Comparison of ENCODE assay signal across 8 mouse cellular contexts in the genomic region with DNA sequence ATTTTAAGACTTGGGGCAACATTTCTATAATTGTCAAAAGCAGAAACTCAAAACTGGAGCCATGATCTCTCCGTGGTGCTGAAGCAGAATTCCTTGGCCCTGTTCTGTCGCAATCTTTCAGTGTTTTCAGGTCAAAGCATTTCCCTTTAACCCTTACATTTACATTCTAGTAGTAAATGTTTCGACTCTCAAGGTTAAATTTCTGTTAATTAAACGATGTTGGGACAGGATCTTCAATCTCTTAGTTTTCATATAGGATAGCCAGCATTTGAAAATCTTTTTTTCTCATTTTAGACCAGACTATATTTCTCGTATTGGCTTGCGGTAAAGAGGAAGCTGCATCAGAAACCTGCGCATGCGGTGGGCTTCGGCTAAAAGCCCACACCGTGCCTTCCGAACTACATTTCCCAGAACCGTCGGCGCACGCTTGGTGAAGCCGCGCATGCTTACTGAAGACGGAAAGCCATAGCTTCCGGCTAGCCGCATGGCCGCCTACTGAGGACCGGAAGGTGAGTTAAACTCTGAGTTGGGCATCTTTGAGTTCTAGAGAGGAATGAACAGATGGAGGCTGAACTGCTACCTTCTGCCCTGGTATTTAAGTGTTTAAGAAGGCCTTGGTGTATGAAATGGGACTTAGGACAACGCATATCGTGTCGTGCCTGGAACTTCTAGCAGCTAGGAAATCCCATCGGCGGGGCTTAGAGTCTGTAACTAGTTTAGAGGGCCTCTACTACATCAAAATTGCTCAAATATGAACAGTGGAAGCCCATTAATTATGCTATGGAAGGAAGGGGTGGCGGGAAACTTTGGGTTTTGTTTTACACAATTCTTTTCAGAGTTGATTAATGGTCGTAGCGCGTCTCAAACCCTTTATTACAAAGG. TPM values are rescaled to one million over a fixed set of nuclear protein-coding genes. Genes with fewer than 3 reads are reported as not detected.
A peak's percentile ranks its signal among the peaks of the same experiment; 100 is the strongest.
DNase-seq lines count a peak whose midpoint lies in the region; ATAC-seq and TF ChIP-seq lines count a peak whose summit lies in the region.

No protein-coding gene starts in this region.

- TF ChIP-seq POLR2A in olfactory bulb, adult 2 months (IDR thresholded peaks at IDR 0.05; ENCODE audit: insufficient read depth, low read depth, low read length), result peak; percentile 21; the same call in 1 of the 2 replicates

- peak overlapping the region; percentile 62 for H3K9ac ChIP-seq in lung, embryonic 15.5 days

- H3K36me3 ChIP-seq in hindbrain, embryonic 10.5 days, result peaks cover 36% of the 10 kb centered on the region
- H3K36me3 ChIP-seq in lung, embryonic 15.5 days, result peaks cover 13% of the 10 kb centered on the region

- peak overlapping the region; percentile 97 for H3K4me2 ChIP-seq in lung, embryonic 15.5 days

- H3K4me3 ChIP-seq in hindbrain, embryonic 10.5 days, result peak overlapping the region; percentile 62
- peak overlapping the region; percentile 74 for H3K4me3 ChIP-seq in lung, embryonic 15.5 days
- H3K4me3 ChIP-seq in olfactory bulb, adult 2 months (ENCODE audit: insufficient read depth, low read depth, low read length), result peak overlapping the region; percentile 41

- 2% methylated on average over 31 of the region's 31 CpGs for WGBS in hindbrain, embryonic 10.5 days
- 1% methylated on average over 31 of the region's 31 CpGs for WGBS in lung, embryonic 15.5 days
- WGBS in olfactory bulb, adult 2 months, result under 1% methylated on average over 31 of the region's 31 CpGs

- no peak for TF ChIP-seq CTCF in olfactory bulb, adult 2 months (IDR thresholded peaks at IDR 0.05; ENCODE audit: insufficient read depth, low read depth, low read length)

- ATAC-seq in lung, embryonic 15.5 days (ENCODE audit: borderline replicate concordance, extremely low read depth, low FRiP score, low TSS enrichment), result peak; percentile 85; the same call in 1 of the 2 replicates

- peaks cover 18% of the 10 kb centered on the region for H3K27me3 ChIP-seq in hindbrain, embryonic 10.5 days (ENCODE audit: insufficient read depth, poor library complexity, severe bottlenecking)
- H3K27me3 ChIP-seq in lung, embryonic 15.5 days, result peaks cover 17% of the 10 kb centered on the region; the same call in 1 of the 2 replicates

- DNase-seq in Muller cell, postnatal 12 days (ENCODE audit: inconsistent ontology term), result peak; percentile 69
- peak; percentile 80 for DNase-seq in cerebellum, adult 8-10 months
- DNase-seq in forelimb bud, embryonic 11.5 days (ENCODE audit: low read depth, low spot score), result peak; percentile 96
- peak; percentile 92 for DNase-seq in hindbrain, embryonic 10.5 days (ENCODE audit: low spot score)
- DNase-seq in layer of hippocampus, adult 9-10 months (ENCODE audit: low spot score), result peak; percentile 64
- DNase-seq in thymus, adult 18-20 months, result peak; percentile 72 to 80

- H3K27ac ChIP-seq in hindbrain, embryonic 10.5 days, result peak overlapping the region; percentile 89
- peak overlapping the region; percentile 60 for H3K27ac ChIP-seq in lung, embryonic 15.5 days
- 0 out of 2 replicates have a peak overlapping the region, but pooled peaks have one; percentile 47 for H3K27ac ChIP-seq in olfactory bulb, adult 2 months (ENCODE audit: insufficient read depth, low read depth, low read length)

- no peaks in the 10 kb centered on the region for H3K9me3 ChIP-seq in hindbrain, embryonic 10.5 days
- H3K9me3 ChIP-seq in lung, embryonic 15.5 days, result no peaks in the 10 kb centered on the region

- peaks cover 21% of the 10 kb centered on the region for H3K4me1 ChIP-seq in hindbrain, embryonic 10.5 days (replicated peaks)
- peaks cover 29% of the 10 kb centered on the region for H3K4me1 ChIP-seq in lung, embryonic 15.5 days
- H3K4me1 ChIP-seq in olfactory bulb, adult 2 months (ENCODE audit: control insufficient read depth, insufficient read depth, low read length), result no peaks in the 10 kb centered on the region

RNA-seq across cellular contexts. Expression of gene Pus3, which starts 0.9 kb away (rescaled TPM):
- polyA plus RNA-seq in hindbrain, embryonic 10.5 days (2016; fragmentation: Nextera tagmentation; extraction: Ambion mirVana), result 15.8 and 17.8 TPM in 2 replicates
- 15.1 and 15.9 TPM in 2 replicates for polyA plus RNA-seq in lung, embryonic 15.5 days (2015; fragmentation: Nextera tagmentation; extraction: Ambion mirVana)
- not detected in 2 replicates for polyA plus RNA-seq in olfactory bulb, adult 2 months (2012; ENCODE audit: insufficient read depth, insufficient read length, low replicate concordance, missing spikeins)

RNA-seq across cellular contexts. Expression of gene Ddx25, which starts 0.9 kb away (rescaled TPM):
- polyA plus RNA-seq in hindbrain, embryonic 10.5 days (2016; fragmentation: Nextera tagmentation; extraction: Ambion mirVana), result 7.3 and 8.1 TPM in 2 replicates
- 1.2 and 1.3 TPM in 2 replicates for polyA plus RNA-seq in lung, embryonic 15.5 days (2015; fragmentation: Nextera tagmentation; extraction: Ambion mirVana)
- polyA plus RNA-seq in olfactory bulb, adult 2 months (2012; ENCODE audit: insufficient read depth, insufficient read length, low replicate concordance, missing spikeins), result not detected in 2 replicates

RNA-seq across cellular contexts. Expression of gene Pate2, which starts 10.8 kb away (rescaled TPM):
- polyA plus RNA-seq in hindbrain, embryonic 10.5 days (2016; fragmentation: Nextera tagmentation; extraction: Ambion mirVana), result 1.5 and 1.7 TPM in 2 replicates
- polyA plus RNA-seq in lung, embryonic 15.5 days (2015; fragmentation: Nextera tagmentation; extraction: Ambion mirVana), result 0.72 TPM in 2 replicates
- not detected in 2 replicates for polyA plus RNA-seq in olfactory bulb, adult 2 months (2012; ENCODE audit: insufficient read depth, insufficient read length, low replicate concordance, missing spikeins)

RNA-seq across cellular contexts. Expression of gene Hyls1, which starts 10.9 kb away (rescaled TPM):
- 24.2 and 26.8 TPM in 2 replicates for polyA plus RNA-seq in hindbrain, embryonic 10.5 days (2016; fragmentation: Nextera tagmentation; extraction: Ambion mirVana)
- 19.0 and 19.5 TPM in 2 replicates for polyA plus RNA-seq in lung, embryonic 15.5 days (2015; fragmentation: Nextera tagmentation; extraction: Ambion mirVana)
- polyA plus RNA-seq in olfactory bulb, adult 2 months (2012; ENCODE audit: insufficient read depth, insufficient read length, low replicate concordance, missing spikeins), result not detected in 2 replicates

RNA-seq across cellular contexts. Expression of gene Gm1113, which starts 41.2 kb away (rescaled TPM):
- polyA plus RNA-seq in hindbrain, embryonic 10.5 days (2016; fragmentation: Nextera tagmentation; extraction: Ambion mirVana), result not detected in 2 replicates
- not detected in 2 replicates for polyA plus RNA-seq in lung, embryonic 15.5 days (2015; fragmentation: Nextera tagmentation; extraction: Ambion mirVana)
- polyA plus RNA-seq in olfactory bulb, adult 2 months (2012; ENCODE audit: insufficient read depth, insufficient read length, low replicate concordance, missing spikeins), result not detected in 2 replicates

Comparison
In these comparisons a context has a peak if more than half of its experiments do, and no peak if none do; other contexts are left out.
1. Peak in every context shown above with its lines: DNase-seq, ATAC-seq, H3K4me3 ChIP-seq and H3K27ac ChIP-seq.